Mouse (Mus musculus): ENCODE measurements around the gene Rpap3. TPM values are rescaled to one million over a fixed set of nuclear protein-coding genes. Genes with fewer than 3 reads are reported as not detected.

Gene Rpap3
- total and polyA plus RNA-seq, 3 experiments: 43.1 to 73.7 (median 69.1) TPM

DNA sequence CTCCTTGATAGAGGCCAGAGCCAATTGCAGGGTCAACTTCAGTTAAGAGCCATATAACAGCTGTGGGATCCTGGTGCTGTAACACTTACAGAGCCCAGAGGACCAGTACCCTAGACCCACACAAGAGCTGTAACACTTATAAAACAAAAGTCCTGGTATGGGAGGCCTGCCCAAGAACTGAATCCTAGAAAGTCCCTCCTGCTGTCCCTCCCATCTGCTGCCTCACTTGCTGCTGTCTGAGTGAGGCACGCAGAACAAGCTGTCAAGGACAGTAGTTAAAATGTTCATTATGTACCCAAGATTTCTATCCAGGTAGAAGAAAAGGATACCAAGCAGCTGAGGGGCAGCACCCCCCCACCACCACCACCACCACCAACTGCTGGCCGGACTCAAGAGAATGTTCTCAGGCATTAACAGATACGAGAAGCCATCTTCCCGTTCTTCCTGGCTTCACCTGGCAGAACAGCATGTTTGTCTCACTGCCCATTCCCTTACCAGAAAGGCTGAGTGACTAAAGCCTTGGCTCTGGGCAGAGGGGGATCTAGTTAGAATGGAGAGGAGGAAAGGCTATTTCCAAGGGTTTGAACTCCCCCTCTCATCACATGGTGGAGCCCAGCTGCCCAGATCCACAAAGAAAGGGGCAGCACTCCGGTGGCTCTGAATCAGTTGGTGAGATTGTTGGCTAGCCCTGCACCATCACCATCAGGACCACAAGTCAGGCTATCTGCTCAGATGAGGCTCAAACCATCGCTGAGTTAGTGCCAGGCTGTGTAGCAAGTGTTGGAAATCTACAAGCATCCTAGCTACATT, 18.1 kb upstream of the Rpap3 start:
- Histone ChIP-seq H3K36me3 (replicated peaks in 1 of 2; ENCODE audit: control insufficient read depth in 1 of 2, insufficient read depth in 1 of 2, low read length in 1 of 2) (peaks cover 32 to 80% of the 10 kb centered on the region in 2 experiments), H3K4me3 (replicated peaks in 1 of 3; ENCODE audit: low read depth in 2 of 3, low read length in 2 of 3, poor library complexity in 1 of 3) (no peak overlapping the region), H3K4me1 (ENCODE audit: control insufficient read depth in 1 of 2, insufficient read depth in 2 of 2) (peaks cover 30 to 84% of the 10 kb centered on the region in 2 experiments), H3K4me2 (ENCODE audit: insufficient read depth, low read depth, poor library complexity, severe bottlenecking) (no peak overlapping the region), H3K79me2 (replicated peaks; ENCODE audit: control insufficient read depth, extremely low read depth, insufficient read depth, poor library complexity, severe bottlenecking) (no peaks in the 10 kb centered on the region), H3K9me3 (replicated peaks; ENCODE audit: low read length) (peaks cover 17% of the 10 kb centered on the region), H3K27ac (ENCODE audit: insufficient read depth, low read depth) (no peak overlapping the region), H3K27me3 (replicated peaks) (no peaks in the 10 kb centered on the region), H3K9ac (ENCODE audit: insufficient read depth, low read depth) (no peak overlapping the region)
- dilution Hi-C loops (cut with MboI; ENCODE audit: extremely low pct_ligation_motif_present, extremely low pct_unique_long_range_greater_than_20kb, low sequenced_read_pairs) (no loop called here), in situ Hi-C loops (cut with MboI; ENCODE audit: low pct_ligation_motif_present, low pct_unique_long_range_greater_than_20kb, low sequenced_read_pairs) (no loop called here)
- DNase-seq (ENCODE audit: extremely low read depth): no peak
- no peak for TF ChIP-seq ZNF384 (IDR thresholded peaks at IDR 0.05; ENCODE audit: low read depth, low read length)
- no peak for TF ChIP-seq NRF1 (IDR thresholded peaks at IDR 0.05; ENCODE audit: low read depth, low read length)
- no peak for TF ChIP-seq CTCF (conservative IDR thresholded peaks at IDR 0.05 in 1 of 2, IDR thresholded peaks at IDR 0.05 in 1 of 2; ENCODE audit: low read depth in 2 of 2, low read length in 2 of 2)
- no peak for TF ChIP-seq RCOR1 (conservative IDR thresholded peaks at IDR 0.05; ENCODE audit: low read depth, low read length)
- no peak for TF ChIP-seq IRF4 (IDR thresholded peaks at IDR 0.05; ENCODE audit: low read depth, low read length)

- peak overlapping the region; percentile 33; the same call in 1 of the 2 replicates for H3K9ac ChIP-seq (ENCODE audit: insufficient read depth, low read depth)
- peaks cover 24 to 71% of the 10 kb centered on the region in 2 experiments for H3K36me3 ChIP-seq (replicated peaks in 1 of 2; ENCODE audit: control insufficient read depth in 1 of 2, insufficient read depth in 1 of 2, low read length in 1 of 2)
- H3K4me3 ChIP-seq (replicated peaks in 1 of 3; ENCODE audit: low read depth in 2 of 3, low read length in 2 of 3, poor library complexity in 1 of 3): no peak overlapping the region
- peak; percentile 90 for DNase-seq (ENCODE audit: extremely low read depth)
- H3K79me2 ChIP-seq (replicated peaks; ENCODE audit: control insufficient read depth, extremely low read depth, insufficient read depth, poor library complexity, severe bottlenecking): peaks cover 4% of the 10 kb centered on the region
- peak overlapping the region; percentile 96 for H3K27ac ChIP-seq (ENCODE audit: insufficient read depth, low read depth)
- peaks cover 45 to 97% of the 10 kb centered on the region in 2 experiments for H3K4me1 ChIP-seq (ENCODE audit: control insufficient read depth in 1 of 2, insufficient read depth in 2 of 2)
- dilution Hi-C loops (cut with MboI; ENCODE audit: extremely low pct_ligation_motif_present, extremely low pct_unique_long_range_greater_than_20kb, low sequenced_read_pairs): no loop called here
- H3K27me3 ChIP-seq (replicated peaks): no peaks in the 10 kb centered on the region
- H3K4me2 ChIP-seq (ENCODE audit: insufficient read depth, low read depth, poor library complexity, severe bottlenecking): peak overlapping the region; percentile 37
- in situ Hi-C loops (cut with MboI; ENCODE audit: low pct_ligation_motif_present, low pct_unique_long_range_greater_than_20kb, low sequenced_read_pairs): no loop called here
- peaks cover 12% of the 10 kb centered on the region for H3K9me3 ChIP-seq (replicated peaks; ENCODE audit: low read length)
- TF ChIP-seq ZMIZ1 (IDR thresholded peaks at IDR 0.05; ENCODE audit: low read depth, low read length) (no peak; the same call in 1 of the 2 replicates), GABPA (IDR thresholded peaks at IDR 0.05; ENCODE audit: insufficient replicate concordance, low read depth, low read length) (no peak), ETS1 (conservative IDR thresholded peaks at IDR 0.05; ENCODE audit: low read depth, low read length) (peak; percentile 92), SIN3A (IDR thresholded peaks at IDR 0.05; ENCODE audit: low read length) (peak; percentile 6; the same call in 1 of the 2 replicates), TBP (conservative IDR thresholded peaks at IDR 0.05; ENCODE audit: low read depth, low read length) (no peak), ZC3H11A (IDR thresholded peaks at IDR 0.05; ENCODE audit: low read depth, low read length) (no peak), NELFE (IDR thresholded peaks at IDR 0.05; ENCODE audit: low read depth, low read length) (peak; percentile 54; the same call in 1 of the 2 replicates), JUND (conservative IDR thresholded peaks at IDR 0.05; ENCODE audit: low read depth, low read length) (peak; percentile 67), NRF1 (IDR thresholded peaks at IDR 0.05; ENCODE audit: low read depth, low read length) (0 out of 2 replicates have a peak, but pooled peaks have one; percentile 19), POLR2A (IDR thresholded peaks at IDR 0.05; ENCODE audit: low read depth, low read length) (no peak; the same call in 1 of the 2 replicates), TCF12 (IDR thresholded peaks at IDR 0.05; ENCODE audit: low read depth, low read length) (peak; percentile 91), CTCF (conservative IDR thresholded peaks at IDR 0.05 in 1 of 2, IDR thresholded peaks at IDR 0.05 in 1 of 2; ENCODE audit: low read depth in 2 of 2, low read length in 2 of 2) (no peak), USF2 (conservative IDR thresholded peaks at IDR 0.05; ENCODE audit: low read depth, low read length) (no peak), RCOR1 (conservative IDR thresholded peaks at IDR 0.05; ENCODE audit: low read depth, low read length) (peak; percentile 82), ZNF384 (IDR thresholded peaks at IDR 0.05; ENCODE audit: low read depth, low read length) (no peak; the same call in 1 of the 2 replicates), ELF1 (IDR thresholded peaks at IDR 0.05; ENCODE audit: low read depth, low read length) (peak; percentile 62; the same call in 1 of the 2 replicates), MYC (IDR thresholded peaks at IDR 0.05; ENCODE audit: low read depth, low read length) (peak; percentile 37; the same call in 1 of the 2 replicates), JUN (IDR thresholded peaks at IDR 0.05; ENCODE audit: insufficient read depth, low read depth, low read length) (peak; percentile 53), HCFC1 (IDR thresholded peaks at IDR 0.05; ENCODE audit: low read depth, low read length) (peak; percentile 30; the same call in 1 of the 2 replicates), KAT2A (IDR thresholded peaks at IDR 0.05; ENCODE audit: insufficient replicate concordance, low read length) (no peak), MEF2A (IDR thresholded peaks at IDR 0.05; ENCODE audit: borderline replicate concordance, low read depth, low read length) (peak; percentile 95), IRF4 (IDR thresholded peaks at IDR 0.05; ENCODE audit: low read depth, low read length) (peak; percentile 90), SMC3 (IDR thresholded peaks at IDR 0.05; ENCODE audit: low read depth, low read length) (no peak), POLR2AphosphoS2 (IDR thresholded peaks at IDR 0.05; ENCODE audit: low read depth, low read length) (peak; percentile 43; the same call in 1 of the 2 replicates), UBTF (IDR thresholded peaks at IDR 0.05; ENCODE audit: low read depth, low read length) (no peak), MXI1 (IDR thresholded peaks at IDR 0.05; ENCODE audit: low read depth, low read length) (peak; percentile 51; the same call in 1 of the 2 replicates), EP300 (IDR thresholded peaks at IDR 0.05; ENCODE audit: low read length) (peak; percentile 81)
These were observed 15.5 kb upstream of the Rpap3 start for GRCm38 (mm10) chr15:97721008-97721701.
